Mouse (Mus musculus) E14TG2a.4 (cell line): ENCODE data around the gene Cyth2.

Source experiments
- H3K27me3 ChIP-seq: 2 replicates; pipeline ENCODE4 v1.6.1; 2014; ENCODE audit warnings: low read length, control low read depth; ENCODE audit not compliant: insufficient read depth
- H3K36me3 ChIP-seq: 2 replicates; pipeline ENCODE4 v1.6.1; 2014; ENCODE audit warnings: low read length, control low read depth; ENCODE audit not compliant: insufficient read depth
- H3K4me1 ChIP-seq: replicated peaks from 2 replicates; pipeline ENCODE4 v1.6.1; 2014; ENCODE audit warnings: low read depth, low read length, control low read depth
- H3K4me3 ChIP-seq: replicated peaks from 2 replicates; pipeline ENCODE4 v1.5.1; 2014; ENCODE audit warnings: mild to moderate bottlenecking, low read length
- H3K9me3 ChIP-seq: 2 replicates; pipeline ENCODE4 v1.6.1; 2014; ENCODE audit warnings: low read length, control low read depth
- CTCF ChIP-seq: conservative IDR thresholded peaks from 2 replicates; pipeline ENCODE4 v1.5.1; 2014; ENCODE audit warnings: low read length
- NANOG ChIP-seq: IDR thresholded peaks from 2 replicates; pipeline ENCODE4 v1.6.1; 2014; ENCODE audit warnings: borderline replicate concordance, low read length, mixed read lengths
- POU5F1 ChIP-seq: IDR thresholded peaks from 2 replicates; pipeline ENCODE4 v1.6.1; 2014; ENCODE audit warnings: low read length, borderline replicate concordance

Gene Cyth2

DNA sequence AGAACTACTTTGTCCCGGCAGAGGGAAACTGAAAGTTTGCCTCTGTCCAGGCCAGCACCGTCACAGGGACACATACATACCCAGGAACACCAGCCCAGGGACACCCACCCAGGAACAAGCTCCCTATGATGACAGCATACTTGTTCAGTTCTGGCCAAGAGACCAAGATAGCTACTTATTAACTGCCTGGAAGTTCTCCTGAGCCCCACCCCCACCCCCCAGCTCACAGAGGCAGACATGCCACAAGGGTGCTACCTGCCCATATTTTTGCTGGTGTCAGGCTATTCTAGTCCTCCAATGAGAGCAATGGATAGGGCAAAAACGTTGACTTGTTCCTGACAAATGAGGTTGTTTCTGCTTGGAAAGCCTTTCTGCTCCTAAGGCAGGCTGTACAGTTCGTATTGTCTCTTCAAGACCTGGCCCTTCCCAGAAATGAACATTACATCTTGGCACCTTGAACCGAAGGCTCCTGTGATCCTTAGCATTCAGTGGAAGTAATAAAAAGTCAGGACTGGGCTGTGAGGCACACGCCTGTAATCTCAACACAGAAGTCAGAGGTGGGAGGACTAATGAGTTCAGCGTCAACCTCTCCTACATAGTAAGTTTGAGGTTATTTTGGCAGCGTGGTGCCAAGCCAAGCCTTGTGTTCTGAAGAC, 43.8 kb downstream of the Cyth2 start:
- peaks cover 14% of the 10 kb centered on the region; the same call in 1 of the 2 replicates for H3K27me3 ChIP-seq
- TF ChIP-seq CTCF (no peak), POU5F1 (no peak), NANOG (no peak)
- H3K36me3 ChIP-seq: no peaks in the 10 kb centered on the region
- no peak overlapping the region for H3K4me3 ChIP-seq
- H3K9me3 ChIP-seq: peaks cover 4% of the 10 kb centered on the region; the same call in 1 of the 2 replicates
- peaks cover 20% of the 10 kb centered on the region; the same call in 1 of the 2 replicates for H3K4me1 ChIP-seq

DNA sequence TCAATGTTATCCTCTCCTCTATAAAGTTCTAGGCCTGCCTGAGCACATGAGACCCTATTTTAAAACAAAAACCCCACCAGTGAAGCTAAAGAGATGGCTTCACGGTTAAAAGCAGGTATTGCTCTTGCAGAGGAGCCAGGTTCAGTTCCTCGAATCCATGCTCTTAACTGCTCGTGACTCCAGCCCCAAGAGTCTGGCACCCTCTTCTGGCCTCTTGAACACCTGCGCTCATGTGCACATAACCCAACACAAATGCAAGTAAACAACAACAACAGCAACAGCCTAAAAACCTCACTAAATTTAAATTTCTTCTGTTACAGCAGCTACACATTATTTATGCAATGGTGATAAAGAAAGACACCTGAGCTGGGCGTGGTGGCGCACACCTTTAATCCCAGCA, 46.9 kb downstream of the Cyth2 start:
- TF ChIP-seq CTCF: peak; percentile 24; the same call in 1 of the 2 replicates
- no peak for TF ChIP-seq POU5F1
- H3K36me3 ChIP-seq: no peaks in the 10 kb centered on the region
- H3K9me3 ChIP-seq: peaks cover 4% of the 10 kb centered on the region; the same call in 1 of the 2 replicates
- H3K27me3 ChIP-seq: peaks cover 4% of the 10 kb centered on the region; the same call in 1 of the 2 replicates
- H3K4me3 ChIP-seq: no peak overlapping the region
- peaks cover 20% of the 10 kb centered on the region; the same call in 1 of the 2 replicates for H3K4me1 ChIP-seq

DNA sequence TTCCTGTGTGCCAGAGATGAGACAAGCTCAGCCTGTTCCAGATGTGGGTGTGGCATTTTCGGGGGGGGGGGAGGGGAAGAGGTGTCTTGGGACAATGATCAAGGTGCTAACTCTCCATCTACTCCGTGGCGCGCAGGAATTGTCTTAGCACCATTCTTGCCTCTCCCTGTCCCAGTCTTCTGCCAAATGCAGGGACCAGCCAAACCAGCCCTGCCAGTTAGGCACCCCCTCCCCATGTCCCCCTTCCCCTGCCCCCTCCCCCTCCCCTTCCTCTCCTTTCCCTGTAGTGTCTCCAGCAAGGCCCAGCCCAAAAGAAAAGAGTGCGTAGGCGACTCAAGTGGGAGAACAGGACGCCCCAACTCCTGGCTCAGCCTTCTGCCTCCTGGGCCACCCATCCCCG, 47.6 kb downstream of the Cyth2 start:
- Histone ChIP-seq H3K9me3 (peaks cover 4% of the 10 kb centered on the region; the same call in 1 of the 2 replicates), H3K4me3 (no peak overlapping the region), H3K4me1 (peaks cover 20% of the 10 kb centered on the region; the same call in 1 of the 2 replicates), H3K36me3 (no peaks in the 10 kb centered on the region), H3K27me3 (peaks cover 4% of the 10 kb centered on the region; the same call in 1 of the 2 replicates)
- TF ChIP-seq POU5F1: no peak
- no peak for TF ChIP-seq NANOG
- TF ChIP-seq CTCF: no peak

GRCm38 (mm10) chr7:45765995-45766394, 48.4 kb downstream of the Cyth2 start:
- peaks cover 17% of the 10 kb centered on the region; the same call in 1 of the 2 replicates for H3K4me1 ChIP-seq
- H3K4me3 ChIP-seq: 0 out of 2 replicates have a peak overlapping the region, but pooled peaks have one; percentile 7
- H3K27me3 ChIP-seq: peaks cover 4% of the 10 kb centered on the region; the same call in 1 of the 2 replicates
- no peaks in the 10 kb centered on the region for H3K36me3 ChIP-seq
- TF ChIP-seq POU5F1 (no peak), CTCF (no peak), NANOG (no peak)
- H3K9me3 ChIP-seq: peaks cover 4% of the 10 kb centered on the region; the same call in 1 of the 2 replicates

- Histone ChIP-seq H3K27me3 (peaks cover 36% of the 10 kb centered on the region), H3K36me3 (no peaks in the 10 kb centered on the region), H3K9me3 (peaks cover 11% of the 10 kb centered on the region), H3K4me3 (no peak overlapping the region), H3K4me1 (no peaks in the 10 kb centered on the region; the same call in 1 of the 2 replicates)
- no peak for TF ChIP-seq NANOG
- TF ChIP-seq CTCF: no peak
- no peak for TF ChIP-seq POU5F1
These were observed 54.2 kb downstream of the Cyth2 start for GRCm38 (mm10) chr7:45760151-45760550.

- H3K4me1 ChIP-seq: no peaks in the 10 kb centered on the region; the same call in 1 of the 2 replicates
- peaks cover 11% of the 10 kb centered on the region for H3K9me3 ChIP-seq
- peaks cover 36% of the 10 kb centered on the region for H3K27me3 ChIP-seq
- peak overlapping the region; percentile 70 for H3K4me3 ChIP-seq
- no peaks in the 10 kb centered on the region for H3K36me3 ChIP-seq
- no peak for TF ChIP-seq CTCF
- TF ChIP-seq POU5F1: no peak
- no peak for TF ChIP-seq NANOG
These were observed 55.0 kb downstream of the Cyth2 start for GRCm38 (mm10) chr7:45759400-45759799.
